Mouse (Mus musculus): Measurements from ENCODE around the gene Gm17467.
"Not testable (repeated sequence)": the region's sequence is repeated elsewhere in the genome, so short reads cannot be mapped to it uniquely, and the experiment has no call there.

Gm17467 gene

GRCm38 (mm10) chrX:123704691-123705090 is at the start of gene Gm17467:
Gene Gm17467 (minus strand): TSS chrX:123704791.
- in situ Hi-C loops (cut with MseI, MboI) = not testable (repeated sequence)
